Mouse (Mus musculus): ENCODE results near the gene D10Jhu81e. TPM values are rescaled to one million over a fixed set of nuclear protein-coding genes. Genes with fewer than 3 reads are reported as not detected.
A peak's percentile ranks its signal among the peaks of the same experiment; 100 is the strongest.
"Not testable (repeated sequence)": the region's sequence is repeated elsewhere in the genome, so short reads cannot be mapped to it uniquely, and the experiment has no call there.

Gene D10Jhu81e
- 22.9 and 24.3 TPM in 2 replicates for polyA plus RNA-seq (2014; fragmentation: Nextera tagmentation; extraction: Ambion mirVana)

DNA sequence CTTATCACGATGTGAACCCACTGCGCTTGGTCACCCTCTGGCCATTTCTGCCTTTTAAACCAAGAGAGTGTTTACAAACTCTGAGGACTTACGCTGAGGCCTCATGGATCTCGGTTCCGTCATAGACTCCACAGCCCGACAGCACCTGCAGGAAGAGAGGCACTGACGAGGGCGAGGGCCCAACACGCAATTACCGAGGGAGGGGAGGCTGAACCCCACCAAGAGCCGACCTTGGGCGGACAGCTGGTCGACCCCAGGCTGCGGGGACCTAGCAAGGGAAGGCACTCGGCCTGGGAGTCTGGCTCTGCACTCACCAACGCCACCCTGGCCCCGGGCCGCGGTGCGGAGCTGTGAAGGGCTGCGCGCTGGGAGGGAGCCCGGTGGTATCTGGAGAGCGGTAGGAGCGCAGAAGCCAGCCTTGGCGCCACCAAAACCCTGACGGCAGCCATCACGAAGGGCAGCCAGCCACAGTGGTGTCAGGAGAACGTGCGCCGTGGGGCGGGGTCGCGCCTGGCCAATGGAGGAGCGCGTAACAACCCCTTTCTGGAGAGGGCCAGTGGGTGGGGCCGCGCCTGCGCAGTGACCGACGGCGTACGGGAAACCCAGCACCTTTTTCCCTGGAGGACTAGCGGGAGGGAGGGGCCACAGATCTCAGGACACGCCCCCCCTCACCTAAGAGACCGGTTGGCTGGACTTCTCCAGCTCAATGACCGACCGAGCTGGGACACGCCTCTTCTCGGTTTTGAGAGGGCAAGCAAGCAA lies at the start of gene D10Jhu81e:
D10Jhu81e (minus strand) TSS at position 502 of the 762 bp plus-strand sequence.
- Histone ChIP-seq H3K4me3 (ENCODE audit: low read depth, low read length) (peak within 1 kb of the TSS; percentile 91), H3K9me3 (ENCODE audit: control insufficient read depth, low read length) (no peaks in the 10 kb centered on the region), H3K4me2 (peak within 1 kb of the TSS; percentile 94), H3K27ac (ENCODE audit: low read depth, low read length) (peak within 1 kb of the TSS; percentile 36), H3K27me3 (replicated peaks; ENCODE audit: control insufficient read depth, insufficient read depth, low read length) (no peaks in the 10 kb centered on the region), H3K36me3 (ENCODE audit: control insufficient read depth, insufficient read depth, low read length) (peaks cover 43% of the 10 kb centered on the region), H3K9ac (ENCODE audit: low read depth, low read length) (peak within 1 kb of the TSS; percentile 91), H3K4me1 (replicated peaks; ENCODE audit: control insufficient read depth, insufficient read depth, low read length) (peaks cover 14% of the 10 kb centered on the region)
- DNase-seq (ENCODE audit: low spot score) (peak; percentile 100), ATAC-seq (replicated peaks; ENCODE audit: low FRiP score) (peak; percentile 97)
- WGBS: 1% methylated on average over 50 of the region's 50 CpGs

DNA sequence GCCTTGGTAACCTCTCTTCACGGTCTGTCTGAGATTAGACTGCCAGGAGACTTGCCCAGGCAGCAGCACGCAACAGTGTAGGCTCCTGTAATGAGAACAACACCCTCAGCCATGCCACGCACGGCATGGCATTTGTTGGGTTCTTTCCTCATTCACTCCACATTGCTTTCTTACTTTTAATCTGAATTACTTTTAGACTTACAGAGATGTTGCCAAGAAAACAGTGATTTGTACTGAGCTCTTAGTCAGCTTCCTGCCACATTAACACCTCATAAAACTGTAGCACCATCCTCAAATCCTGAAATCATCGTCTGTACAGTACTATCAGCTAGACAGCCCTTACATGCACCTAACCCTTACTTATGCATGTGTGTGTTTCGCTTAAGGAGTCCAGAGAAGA lies 49.0 kb upstream of the D10Jhu81e start:
- Histone ChIP-seq H3K9me3 (ENCODE audit: control insufficient read depth, low read length) (no peaks in the 10 kb centered on the region), H3K4me3 (ENCODE audit: low read depth, low read length) (no peak overlapping the region), H3K27ac (ENCODE audit: low read depth, low read length) (no peak overlapping the region), H3K9ac (ENCODE audit: low read depth, low read length) (no peak overlapping the region), H3K36me3 (ENCODE audit: control insufficient read depth, insufficient read depth, low read length) (peaks cover 35% of the 10 kb centered on the region), H3K4me1 (replicated peaks; ENCODE audit: control insufficient read depth, insufficient read depth, low read length) (peaks cover 5% of the 10 kb centered on the region), H3K27me3 (replicated peaks; ENCODE audit: control insufficient read depth, insufficient read depth, low read length) (no peaks in the 10 kb centered on the region), H3K4me2 (no peak overlapping the region)
- ATAC-seq (replicated peaks; ENCODE audit: low FRiP score) (no peak), DNase-seq (ENCODE audit: low spot score) (no peak)
- 86% methylated on average over 6 of the region's 6 CpGs for WGBS

DNA sequence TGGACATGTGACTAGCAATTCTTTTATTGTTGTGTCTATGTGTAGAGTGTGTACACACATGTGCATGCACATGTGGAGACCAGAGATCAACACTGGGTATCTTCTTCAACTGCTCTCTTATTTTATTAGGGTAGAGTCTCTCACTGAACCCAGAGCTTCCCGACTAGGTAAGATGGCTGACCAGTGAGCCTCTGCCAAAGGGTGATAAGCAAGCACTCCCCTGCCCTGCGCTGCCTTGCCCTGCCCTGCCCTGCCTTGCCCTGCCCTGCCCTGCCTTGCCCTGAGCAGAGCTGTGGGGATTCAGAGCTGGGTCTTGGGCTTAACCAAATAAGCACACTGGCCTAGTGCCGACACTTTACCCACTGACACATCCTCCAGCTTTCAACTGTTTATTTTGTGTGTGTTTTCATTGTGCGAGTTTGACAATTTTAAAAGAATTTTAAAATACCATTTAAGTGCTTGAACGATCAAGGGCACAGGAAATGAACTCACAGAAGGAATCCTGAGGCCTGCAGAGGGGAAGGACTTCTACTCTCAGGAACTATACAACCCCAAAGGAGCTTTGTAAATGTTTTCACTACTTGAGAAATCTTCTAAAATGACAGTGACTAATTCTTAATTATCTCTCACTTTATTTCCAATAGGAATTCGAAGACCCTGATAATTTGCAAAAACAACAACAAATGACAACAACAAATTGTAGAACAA lies 46.9 kb upstream of the D10Jhu81e start:
- peaks cover 36% of the 10 kb centered on the region for H3K36me3 ChIP-seq (ENCODE audit: control insufficient read depth, insufficient read depth, low read length)
- DNase-seq (ENCODE audit: low spot score) (no peak), ATAC-seq (replicated peaks; ENCODE audit: low FRiP score) (peak; percentile 96)
- peak overlapping the region; percentile 60; the same call in 1 of the 2 replicates for H3K27ac ChIP-seq (ENCODE audit: low read depth, low read length)
- H3K4me1 ChIP-seq (replicated peaks; ENCODE audit: control insufficient read depth, insufficient read depth, low read length): peaks cover 5% of the 10 kb centered on the region
- no peak overlapping the region for H3K4me2 ChIP-seq
- H3K9me3 ChIP-seq (ENCODE audit: control insufficient read depth, low read length): no peaks in the 10 kb centered on the region
- 68% methylated on average over 6 of the region's 6 CpGs for WGBS
- H3K9ac ChIP-seq (ENCODE audit: low read depth, low read length): 0 out of 2 replicates have a peak overlapping the region, but pooled peaks have one; percentile 12
- H3K4me3 ChIP-seq (ENCODE audit: low read depth, low read length): no peak overlapping the region
- no peaks in the 10 kb centered on the region for H3K27me3 ChIP-seq (replicated peaks; ENCODE audit: control insufficient read depth, insufficient read depth, low read length)

GRCm38 (mm10) chr10:78214371-78214770 lies 44.8 kb upstream of the D10Jhu81e start:
- Histone ChIP-seq H3K4me2 (no peak overlapping the region), H3K4me1 (replicated peaks; ENCODE audit: control insufficient read depth, insufficient read depth, low read length) (peaks cover 5% of the 10 kb centered on the region), H3K9me3 (ENCODE audit: control insufficient read depth, low read length) (no peaks in the 10 kb centered on the region), H3K4me3 (ENCODE audit: low read depth, low read length) (no peak overlapping the region), H3K27me3 (replicated peaks; ENCODE audit: control insufficient read depth, insufficient read depth, low read length) (no peaks in the 10 kb centered on the region), H3K9ac (ENCODE audit: low read depth, low read length) (no peak overlapping the region), H3K36me3 (ENCODE audit: control insufficient read depth, insufficient read depth, low read length) (peaks cover 44% of the 10 kb centered on the region), H3K27ac (ENCODE audit: low read depth, low read length) (no peak overlapping the region; the same call in 1 of the 2 replicates)
- DNase-seq (ENCODE audit: low spot score): no peak
- no peak for ATAC-seq (replicated peaks; ENCODE audit: low FRiP score)
- 96% methylated on average over 9 of the region's 9 CpGs for WGBS

- no peak overlapping the region for H3K9ac ChIP-seq (ENCODE audit: low read depth, low read length)
- WGBS: 75% methylated on average over 6 of the region's 6 CpGs
- H3K4me1 ChIP-seq (replicated peaks; ENCODE audit: control insufficient read depth, insufficient read depth, low read length): no peaks in the 10 kb centered on the region
- H3K36me3 ChIP-seq (ENCODE audit: control insufficient read depth, insufficient read depth, low read length): peaks cover 39% of the 10 kb centered on the region
- no peak overlapping the region for H3K4me2 ChIP-seq
- H3K27me3 ChIP-seq (replicated peaks; ENCODE audit: control insufficient read depth, insufficient read depth, low read length): no peaks in the 10 kb centered on the region
- no peak overlapping the region for H3K4me3 ChIP-seq (ENCODE audit: low read depth, low read length)
- H3K27ac ChIP-seq (ENCODE audit: low read depth, low read length): no peak overlapping the region
- ATAC-seq (replicated peaks; ENCODE audit: low FRiP score) (no peak), DNase-seq (ENCODE audit: low spot score) (no peak)
- H3K9me3 ChIP-seq (ENCODE audit: control insufficient read depth, low read length): no peaks in the 10 kb centered on the region
Observed at GRCm38 (mm10) chr10:78211311-78211710, 41.7 kb upstream of the D10Jhu81e start.

DNA sequence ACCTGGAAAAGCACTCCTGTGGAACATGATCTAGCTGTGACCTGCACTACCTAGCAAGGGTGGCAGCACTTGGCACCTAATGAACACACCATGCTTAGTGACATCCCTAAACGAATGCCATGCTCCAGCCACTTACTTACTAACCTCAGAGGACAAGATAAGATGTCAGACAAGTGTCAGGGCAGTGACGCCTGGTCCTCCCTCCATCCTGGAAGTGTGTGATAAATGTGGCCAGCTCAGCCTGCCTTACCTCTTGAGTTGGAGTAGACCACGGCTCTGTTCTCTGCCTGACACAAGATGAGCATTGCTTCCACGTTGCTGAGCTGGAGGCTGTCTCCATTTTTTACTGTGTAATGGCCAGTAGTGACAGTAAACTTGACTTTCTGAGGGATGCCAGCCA lies 31.6 kb upstream of the D10Jhu81e start:
- no peaks in the 10 kb centered on the region for H3K9me3 ChIP-seq (ENCODE audit: control insufficient read depth, low read length)
- H3K36me3 ChIP-seq (ENCODE audit: control insufficient read depth, insufficient read depth, low read length): peaks cover 42% of the 10 kb centered on the region
- no peak overlapping the region for H3K9ac ChIP-seq (ENCODE audit: low read depth, low read length)
- H3K27me3 ChIP-seq (replicated peaks; ENCODE audit: control insufficient read depth, insufficient read depth, low read length): no peaks in the 10 kb centered on the region
- no peak overlapping the region for H3K27ac ChIP-seq (ENCODE audit: low read depth, low read length)
- WGBS: 68% methylated on average over 4 of the region's 4 CpGs
- H3K4me3 ChIP-seq (ENCODE audit: low read depth, low read length): no peak overlapping the region
- DNase-seq (ENCODE audit: low spot score) (no peak), ATAC-seq (replicated peaks; ENCODE audit: low FRiP score) (no peak; the same call in 1 of the 2 replicates)
- H3K4me2 ChIP-seq: no peak overlapping the region
- no peaks in the 10 kb centered on the region for H3K4me1 ChIP-seq (replicated peaks; ENCODE audit: control insufficient read depth, insufficient read depth, low read length)

DNA sequence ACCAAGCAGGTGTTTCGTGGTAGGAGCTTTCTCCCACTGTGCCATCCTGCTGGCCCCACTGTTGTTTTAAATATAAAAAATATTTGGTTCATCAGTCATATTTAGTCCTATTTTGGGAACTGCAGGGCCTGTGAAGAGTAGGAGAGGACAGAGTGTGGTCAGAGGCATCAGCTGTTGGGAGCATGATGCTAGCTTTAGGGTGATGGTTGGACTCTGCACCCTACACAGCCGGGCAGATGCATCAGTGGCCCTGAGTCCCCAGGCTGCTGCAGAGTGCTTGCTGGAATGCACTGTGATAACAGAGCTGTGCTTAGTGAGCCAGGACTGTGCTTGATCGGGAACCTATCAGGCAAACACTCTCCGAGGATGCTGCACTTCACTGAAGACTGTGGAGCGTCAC lies 23.4 kb upstream of the D10Jhu81e start:
- Histone ChIP-seq H3K4me3 (ENCODE audit: low read depth, low read length) (no peak overlapping the region), H3K4me1 (replicated peaks; ENCODE audit: control insufficient read depth, insufficient read depth, low read length) (no peaks in the 10 kb centered on the region), H3K4me2 (no peak overlapping the region), H3K27ac (ENCODE audit: low read depth, low read length) (no peak overlapping the region), H3K36me3 (ENCODE audit: control insufficient read depth, insufficient read depth, low read length) (peaks cover 42% of the 10 kb centered on the region), H3K27me3 (replicated peaks; ENCODE audit: control insufficient read depth, insufficient read depth, low read length) (no peaks in the 10 kb centered on the region), H3K9me3 (ENCODE audit: control insufficient read depth, low read length) (no peaks in the 10 kb centered on the region), H3K9ac (ENCODE audit: low read depth, low read length) (no peak overlapping the region)
- DNase-seq (ENCODE audit: low spot score): no peak
- ATAC-seq (replicated peaks; ENCODE audit: low FRiP score): no peak
- 92% methylated on average over 5 of the region's 5 CpGs for WGBS

DNA sequence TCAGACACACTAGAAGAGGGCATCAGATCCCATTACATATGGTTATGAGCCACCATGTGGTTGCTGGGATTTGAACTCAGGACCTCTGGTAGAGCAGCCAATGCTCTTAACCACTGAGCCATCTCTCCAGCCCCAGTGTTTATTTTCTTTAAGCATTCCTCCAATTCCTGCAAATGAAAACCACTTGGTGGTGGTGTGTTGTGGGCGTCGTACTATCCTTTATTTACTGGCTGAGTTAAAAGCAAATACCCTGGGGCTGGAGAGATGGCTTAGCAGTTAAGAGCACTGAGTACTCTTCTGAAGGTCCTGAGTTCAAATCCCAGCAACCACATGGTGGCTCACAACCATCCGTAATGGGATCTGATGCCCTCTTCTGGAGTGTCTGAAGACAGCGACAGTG lies 16.5 kb upstream of the D10Jhu81e start:
- peaks cover 11% of the 10 kb centered on the region for H3K4me1 ChIP-seq (replicated peaks; ENCODE audit: control insufficient read depth, insufficient read depth, low read length)
- not testable (repeated sequence) for H3K9me3 ChIP-seq (ENCODE audit: control insufficient read depth, low read length); H3K4me3 ChIP-seq (ENCODE audit: low read depth, low read length); ATAC-seq (replicated peaks; ENCODE audit: low FRiP score); H3K4me2 ChIP-seq; DNase-seq (ENCODE audit: low spot score); H3K27ac ChIP-seq (ENCODE audit: low read depth, low read length); H3K9ac ChIP-seq (ENCODE audit: low read depth, low read length); H3K27me3 ChIP-seq (replicated peaks; ENCODE audit: control insufficient read depth, insufficient read depth, low read length)
- 92% methylated on average over 4 of the region's 4 CpGs for WGBS
- peaks cover 28% of the 10 kb centered on the region for H3K36me3 ChIP-seq (ENCODE audit: control insufficient read depth, insufficient read depth, low read length)
